Mouse (Mus musculus) urinary bladder, adult 2 months (tissue): ENCODE measurements around the gene Taf1a. TPM values are rescaled to one million over a fixed set of nuclear protein-coding genes. Genes with fewer than 3 reads are reported as not detected.
"Not testable (repeated sequence)": the region's sequence is repeated elsewhere in the genome, so short reads cannot be mapped to it uniquely, and the experiment has no call there.

Experiments used
- DNase-seq: peaks from one replicate; pipeline ENCODE4 v3.0.0; 2022; ENCODE audit warnings: low spot score
- polyA plus RNA-seq: library from polyadenylated mRNA; depleted of rRNA; stranded (reverse); fragments of >200 nt; gene quantifications from 2 replicates; pipeline ENCODE4 v1.2.3, GENCODE M21; 2012; rRNA removed

Gene Taf1a
- polyA plus RNA-seq = 32.8 and 43.1 TPM in 2 replicates

DNA sequence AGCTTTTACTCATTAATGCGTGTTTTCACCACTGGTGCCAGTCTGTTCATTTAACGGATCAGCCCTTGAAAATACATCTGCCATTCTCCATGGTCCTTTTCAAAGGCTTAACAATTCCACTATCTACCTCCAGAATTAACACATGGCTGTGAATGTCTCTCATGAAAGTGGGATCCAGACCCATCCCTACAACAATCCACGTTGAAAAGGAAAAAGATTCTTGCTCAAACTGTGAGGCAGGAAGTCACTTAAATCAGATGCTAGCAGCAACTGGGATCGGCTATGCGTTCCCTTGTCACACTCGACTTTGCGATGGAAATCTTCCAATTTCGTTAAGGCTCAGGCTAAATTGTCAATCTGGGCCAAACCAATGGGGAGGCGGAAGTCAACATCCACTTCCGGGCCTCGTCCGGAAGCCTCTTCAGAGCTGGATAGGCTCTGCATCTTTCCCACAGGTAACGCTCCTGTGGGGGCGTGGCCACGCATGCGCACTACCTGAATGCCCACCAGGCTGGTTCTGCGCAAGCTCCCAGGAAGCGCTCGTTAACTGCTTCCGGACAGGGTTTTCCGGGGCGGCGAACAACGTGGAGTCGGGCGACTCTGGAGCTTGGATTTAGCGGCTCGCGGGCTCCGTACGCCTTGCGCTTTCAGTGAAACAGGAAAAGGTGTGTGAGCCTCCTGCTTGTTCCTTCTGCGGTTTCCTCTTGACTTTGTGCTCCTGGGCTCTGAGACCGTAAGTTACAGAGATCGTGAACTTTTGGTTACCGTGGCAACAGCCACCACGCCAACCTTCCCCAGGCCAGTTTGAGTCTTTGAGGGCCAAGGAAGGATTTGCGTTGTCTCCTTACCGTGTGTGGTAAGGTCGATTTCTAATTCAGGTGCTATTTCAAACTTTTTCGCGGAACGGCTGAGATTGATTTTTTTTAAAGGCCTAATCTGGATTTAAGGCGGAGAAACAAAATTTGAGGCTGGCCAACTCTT, at the start of gene Taf1a:
Gene Taf1a (plus strand): TSS at position 556 of the 981 bp plus-strand sequence.
- peak; percentile 79 for DNase-seq

DNA sequence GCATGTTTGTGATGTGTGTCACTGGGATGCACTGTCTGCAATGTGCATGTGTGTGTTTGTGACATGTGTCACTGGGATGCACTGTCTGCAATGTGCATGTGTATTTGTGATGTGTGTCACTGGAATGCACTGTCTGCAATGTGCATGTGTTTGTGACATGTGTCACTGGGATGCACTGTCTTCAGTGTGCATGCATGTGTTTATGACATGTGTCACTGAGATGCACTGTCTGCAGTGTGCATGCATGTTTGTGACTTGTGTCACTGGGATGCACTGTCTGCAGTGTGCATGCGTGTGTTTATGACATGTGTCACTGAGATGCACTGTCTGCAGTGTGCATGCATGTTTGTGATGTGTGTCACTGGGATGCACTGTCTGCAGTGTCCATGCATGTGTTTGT, 45.9 kb upstream of the Taf1a start:
- DNase-seq = not testable (repeated sequence)

DNA sequence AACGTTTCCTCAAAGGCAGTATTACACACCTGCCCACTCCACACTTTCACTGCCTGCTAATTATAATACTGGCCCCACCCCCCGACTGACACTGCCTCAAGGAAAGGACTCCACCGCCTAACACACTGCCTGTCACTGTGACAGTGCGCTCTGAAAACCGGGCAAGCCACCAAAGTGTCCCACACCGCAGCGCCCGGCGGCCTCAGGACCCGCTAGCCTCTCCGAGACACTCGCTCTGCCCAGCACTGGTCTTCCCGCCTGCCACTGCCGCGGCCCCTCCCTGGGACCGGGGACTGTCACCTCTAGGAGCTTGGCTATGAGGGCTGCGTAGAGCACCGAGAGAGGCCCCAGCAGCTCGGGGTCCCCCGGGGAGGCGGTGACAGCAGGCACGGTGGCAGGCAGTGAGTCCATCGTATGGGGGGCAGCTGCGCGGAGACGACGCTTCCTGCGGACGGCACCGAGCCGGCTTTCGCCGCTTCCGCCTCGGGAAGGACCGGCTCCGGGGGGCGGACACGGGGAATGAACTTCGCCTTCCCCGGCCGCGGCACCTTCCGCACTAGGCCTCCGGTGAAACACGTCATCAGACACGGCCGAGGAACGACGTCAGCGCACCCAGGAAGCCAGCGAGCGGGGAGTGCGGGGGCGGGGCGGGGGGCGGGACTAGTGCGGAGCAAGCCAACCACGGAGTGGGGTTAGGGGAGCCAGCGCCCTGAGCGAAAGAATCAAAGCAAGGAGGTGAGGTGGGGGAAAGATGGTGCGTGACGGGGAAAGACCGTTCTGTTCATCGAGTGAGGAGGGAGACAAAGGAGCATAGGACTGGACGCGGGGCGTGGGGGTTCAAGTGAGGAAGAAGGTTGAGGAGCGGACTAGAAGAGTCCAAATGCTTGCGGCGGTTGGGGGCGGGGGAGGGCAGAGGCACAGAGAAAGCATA, 43.6 kb upstream of the Taf1a start:
- peak; percentile 78 for DNase-seq

DNA sequence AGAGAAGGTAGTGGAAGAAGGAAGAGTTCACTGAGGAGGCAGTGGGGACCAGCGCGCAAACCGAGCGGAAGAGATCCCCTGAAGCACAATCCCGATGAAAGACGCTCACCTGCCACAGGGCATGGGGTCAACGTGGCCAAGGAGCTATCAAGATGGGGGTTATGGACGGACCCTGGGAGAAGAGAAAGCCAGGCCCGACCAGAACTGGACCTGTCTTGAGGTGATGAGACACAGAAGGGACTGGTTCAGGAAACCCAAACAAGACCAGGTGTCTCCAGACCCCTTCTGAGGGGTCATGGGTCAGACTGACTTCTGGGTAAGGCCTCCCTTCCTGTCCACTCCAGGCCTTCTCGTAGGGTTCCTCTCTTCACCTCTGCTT, 43.0 kb upstream of the Taf1a start:
- DNase-seq = no peak

DNA sequence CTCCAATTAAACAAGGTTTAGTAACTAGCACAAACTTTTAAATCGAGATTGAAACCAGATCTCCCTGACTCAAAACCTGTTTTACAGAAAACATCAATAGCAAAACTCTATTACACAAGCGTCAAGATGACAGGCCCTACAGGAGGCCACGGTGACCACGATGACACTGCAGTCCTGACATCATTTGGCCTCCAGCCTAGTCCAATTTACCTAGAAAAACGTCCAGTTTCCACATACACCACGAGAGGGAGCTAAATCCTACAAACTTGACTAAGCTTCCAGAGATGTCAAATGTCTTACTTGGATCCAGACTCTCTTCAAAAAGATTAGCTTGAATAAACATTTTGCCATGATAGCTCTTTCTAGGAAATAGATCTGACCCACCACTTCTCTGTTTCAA, 38.9 kb upstream of the Taf1a start:
- no peak for DNase-seq

DNA sequence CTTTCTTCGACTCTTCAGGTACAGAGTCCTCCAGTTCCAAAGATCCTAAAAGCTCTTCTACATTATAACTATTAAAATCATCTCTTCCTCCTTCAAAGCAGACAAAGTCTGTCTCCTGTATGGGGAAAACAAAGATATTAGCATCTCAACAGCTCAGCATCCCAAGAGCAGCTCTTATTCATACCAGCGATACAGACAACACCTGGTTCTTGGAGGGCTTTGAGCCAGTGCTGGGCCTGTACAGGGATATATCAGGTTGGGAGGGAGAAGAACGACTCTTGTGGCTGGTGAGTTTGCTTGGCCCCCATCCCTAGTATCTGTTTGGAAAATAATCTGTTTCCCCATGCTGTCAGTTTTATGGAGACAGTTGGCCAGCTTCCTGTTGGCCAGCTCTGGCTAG, 29.9 kb upstream of the Taf1a start:
- no peak for DNase-seq

DNA sequence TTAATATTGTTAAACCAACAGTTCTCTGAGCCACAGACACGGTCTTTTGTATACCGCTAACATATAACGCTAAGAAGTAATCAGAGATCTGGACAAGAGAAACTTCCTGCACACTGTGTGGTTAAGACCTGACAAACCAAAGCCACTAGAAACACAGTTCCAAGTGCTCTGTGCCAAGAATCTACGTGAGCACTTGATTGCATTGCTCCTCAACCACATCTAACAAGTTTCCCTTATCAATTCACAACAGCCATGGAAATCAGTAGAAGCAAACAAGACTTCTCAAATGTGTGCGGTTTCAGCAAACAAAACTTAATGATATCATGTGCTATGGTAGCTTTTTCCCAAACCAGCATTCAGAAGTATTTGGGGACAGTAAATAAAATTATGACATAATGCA, 26.5 kb upstream of the Taf1a start:
- DNase-seq = no peak

DNA sequence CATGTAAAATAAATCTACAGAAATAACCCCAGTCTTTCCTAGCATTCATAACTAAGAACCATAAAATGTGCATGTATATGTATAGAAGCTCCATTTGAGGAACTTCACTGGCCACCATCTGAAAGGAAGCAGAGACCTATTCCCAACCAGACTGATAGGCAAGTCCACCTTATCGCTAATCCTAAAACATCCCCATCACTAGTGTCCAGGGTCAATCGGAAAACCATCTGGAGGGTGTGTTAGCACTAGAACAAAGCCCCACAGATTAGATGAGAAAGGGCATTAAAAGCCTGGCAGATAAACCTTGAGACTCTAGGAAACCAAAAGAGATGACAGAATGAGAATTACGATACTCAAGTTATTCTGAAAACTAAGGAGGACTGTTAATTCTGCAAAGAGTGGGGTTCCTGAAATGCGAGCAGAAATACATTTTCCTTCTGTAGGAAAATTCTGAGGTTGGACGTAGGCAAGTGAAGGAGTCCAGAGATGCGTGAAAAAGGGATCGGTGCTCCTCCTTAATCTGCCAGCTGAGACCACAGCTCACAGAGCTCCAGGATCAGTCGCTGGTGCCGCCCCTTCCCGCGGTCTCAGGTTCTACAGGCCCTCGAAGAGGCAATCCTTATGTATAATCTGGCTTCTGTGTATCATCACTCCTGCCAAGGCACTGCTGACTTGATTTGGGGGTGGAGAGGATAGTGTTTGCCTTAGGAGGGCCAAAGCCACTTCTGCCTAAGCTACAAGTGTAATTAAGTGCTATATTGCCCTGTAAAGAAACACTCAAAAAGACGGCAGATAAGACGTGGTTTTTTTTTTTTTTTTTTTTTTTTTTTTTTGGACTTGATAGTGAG, 25.8 kb upstream of the Taf1a start:
- no peak for DNase-seq

DNA sequence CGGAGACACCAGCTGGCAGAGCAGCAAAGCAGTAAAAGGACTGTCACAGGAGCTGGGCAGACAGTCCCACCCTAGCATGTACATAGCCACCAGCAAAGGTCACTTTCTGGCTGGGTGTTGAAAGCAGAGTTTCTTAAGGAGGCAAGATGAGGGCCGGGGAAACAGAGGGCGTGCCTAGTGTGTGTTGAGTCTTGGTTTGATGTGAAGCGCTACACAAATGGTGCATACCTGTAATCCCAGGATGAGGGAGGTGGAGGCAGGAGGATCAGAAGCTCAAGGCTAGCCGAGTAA, 25.3 kb upstream of the Taf1a start:
- DNase-seq = no peak

DNA sequence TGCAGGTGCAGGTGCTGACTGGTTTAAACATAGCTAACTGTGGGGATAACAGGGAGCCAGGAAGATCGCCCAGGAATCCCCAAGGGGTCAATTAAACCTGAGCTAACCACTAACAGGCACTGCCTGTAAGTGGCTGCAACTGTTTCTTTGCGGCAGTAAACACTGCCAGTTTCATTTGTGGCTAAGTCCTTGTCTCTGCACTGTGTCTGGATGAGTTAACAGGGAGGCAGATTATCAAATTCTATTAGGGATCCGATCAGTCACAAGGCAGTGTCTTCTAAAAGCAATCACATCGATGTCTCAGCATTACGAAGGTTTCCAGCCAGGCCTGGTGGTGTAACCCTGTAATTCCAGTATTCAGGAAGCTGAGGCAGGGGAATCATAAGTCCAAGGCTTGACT, 22.4 kb upstream of the Taf1a start:
- DNase-seq = no peak

DNA sequence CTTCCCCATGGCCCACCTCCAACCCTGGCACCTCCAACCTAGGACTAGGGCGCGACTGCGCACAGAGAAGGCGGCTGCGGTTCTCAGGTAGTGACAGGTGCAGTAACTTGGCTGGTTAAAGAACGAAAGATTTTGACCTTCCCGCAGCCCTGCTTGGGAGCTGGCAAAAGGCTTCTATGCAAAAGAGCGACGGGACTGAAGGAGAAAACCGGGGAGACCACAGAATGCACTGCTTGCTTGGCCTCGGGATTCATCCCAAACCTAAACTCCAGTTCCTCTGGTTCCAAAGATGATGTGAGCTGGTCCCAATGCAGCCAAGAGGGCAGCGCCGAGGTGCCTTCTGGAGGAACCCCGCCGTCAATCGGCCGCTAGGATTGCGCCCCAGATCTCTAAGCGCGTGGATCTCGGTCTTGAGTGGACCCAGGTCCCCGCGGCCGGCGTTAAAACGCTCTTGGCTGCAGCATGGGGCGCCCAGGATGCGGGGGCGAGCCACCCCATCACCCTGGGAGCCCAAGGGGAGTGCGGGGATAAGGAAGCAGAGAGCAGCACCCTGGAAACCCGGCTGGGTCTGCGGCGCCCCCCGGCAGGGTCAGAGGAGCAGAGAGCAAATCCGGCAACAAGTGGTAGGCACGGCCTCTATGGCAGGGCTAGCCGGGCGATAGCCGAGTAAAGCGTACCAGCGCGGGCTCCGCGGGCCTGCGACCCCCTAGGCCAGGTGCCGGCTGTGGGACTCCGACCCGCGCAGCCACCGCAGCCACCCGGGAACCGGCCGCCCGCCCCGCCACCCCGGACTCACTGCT, 20.0 kb upstream of the Taf1a start:
- no peak for DNase-seq

DNA sequence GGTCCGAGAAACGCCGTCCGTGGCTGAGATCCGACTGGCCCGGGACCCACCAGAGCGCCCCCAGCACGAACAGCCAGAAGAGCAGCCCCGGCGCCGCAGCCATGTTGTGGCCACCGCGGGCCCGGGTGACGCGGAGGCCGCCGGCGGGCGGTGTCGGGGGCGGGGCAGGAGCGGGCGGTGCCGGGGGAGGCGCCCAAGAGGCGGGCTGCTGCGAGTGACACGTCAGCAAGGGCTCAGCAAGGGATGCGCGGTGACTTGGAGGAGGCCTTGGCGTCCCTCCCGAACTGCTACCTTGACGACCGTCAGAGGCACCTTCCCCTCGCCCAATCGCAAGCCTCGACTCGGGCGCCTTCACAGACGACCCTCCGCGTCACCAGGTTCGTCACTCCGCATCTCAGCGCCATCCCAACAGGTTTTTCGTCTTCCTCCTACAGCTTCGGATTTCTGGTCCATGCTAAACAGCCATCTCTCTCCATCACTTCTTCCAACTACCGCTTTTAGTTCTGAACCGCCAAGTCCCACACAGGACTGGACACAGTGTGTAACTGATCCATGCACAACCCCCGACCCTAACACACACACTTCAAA, 19.3 kb upstream of the Taf1a start, which contains the start of gene Mia3:
Gene Mia3 (minus strand): TSS at position 127 of the 588 bp plus-strand sequence.
- DNase-seq = peak; percentile 86

DNA sequence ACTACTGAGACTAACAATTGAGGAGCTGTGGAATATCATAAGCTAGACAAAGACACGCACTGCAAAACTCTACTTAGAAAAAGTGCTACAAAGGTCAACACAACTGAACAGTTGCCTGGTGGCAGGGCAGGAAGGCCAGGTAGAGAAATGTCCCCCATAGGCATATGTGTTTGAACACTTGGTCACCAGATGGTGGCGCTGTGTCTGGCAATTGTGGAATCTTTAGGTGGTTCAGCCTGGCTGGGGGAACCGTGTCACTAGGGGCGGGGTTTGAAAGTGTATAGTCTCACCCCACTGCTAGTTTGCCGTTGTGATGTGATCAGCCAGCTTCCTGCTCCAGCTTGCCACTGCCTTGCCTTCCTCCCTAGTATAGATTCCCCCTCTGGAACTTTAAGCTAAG, 14.1 kb upstream of the Taf1a start:
- no peak for DNase-seq

DNA sequence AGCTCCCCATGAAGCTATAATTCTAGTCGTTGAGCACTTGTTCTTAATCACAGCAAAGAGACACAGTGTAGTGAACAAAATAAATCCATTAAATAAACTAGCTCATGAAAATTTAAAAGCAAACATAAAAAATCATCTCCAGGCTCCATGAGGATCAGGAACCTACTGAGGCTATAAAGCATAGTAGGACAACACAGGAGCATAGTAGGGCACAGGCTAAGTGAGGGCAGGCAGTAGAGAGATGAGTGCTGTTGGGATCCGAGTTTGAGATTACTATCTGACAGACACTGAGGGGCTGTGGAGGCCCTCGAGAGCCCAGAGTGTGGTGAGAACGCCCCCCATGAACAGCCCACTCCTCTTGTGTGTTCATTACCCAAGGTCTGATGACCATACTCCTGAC, 11.7 kb upstream of the Taf1a start:
- no peak for DNase-seq

DNA sequence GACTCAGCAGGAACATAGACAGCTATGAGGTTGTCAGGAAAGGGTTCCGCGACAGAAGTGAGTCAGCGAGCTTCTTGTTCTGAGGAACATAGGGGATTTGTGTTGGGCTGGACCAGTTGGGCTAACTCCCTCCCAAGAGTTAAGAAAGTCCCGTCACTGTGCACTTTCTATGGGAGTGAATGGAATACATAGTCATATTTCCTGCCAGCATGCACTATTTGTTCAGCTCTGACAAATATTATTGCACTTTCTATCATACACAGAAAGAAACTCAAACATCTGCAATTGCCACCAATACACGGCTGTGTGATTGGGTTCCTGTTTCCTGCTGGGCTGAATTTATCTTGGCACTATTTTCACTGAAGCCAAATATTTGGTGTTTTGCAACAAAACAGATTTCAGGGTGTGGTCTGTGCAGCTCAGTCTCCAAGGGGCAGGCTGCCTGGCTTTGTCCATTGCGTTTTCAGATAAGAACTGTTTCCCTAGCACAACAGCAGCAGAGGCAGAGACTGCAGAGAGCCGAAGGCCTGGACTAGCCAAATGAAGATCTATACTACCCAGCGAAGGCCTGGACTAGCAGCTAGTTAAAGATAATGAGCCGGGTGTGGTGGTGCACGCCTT, 10.3 kb upstream of the Taf1a start:
- DNase-seq = no peak

DNA sequence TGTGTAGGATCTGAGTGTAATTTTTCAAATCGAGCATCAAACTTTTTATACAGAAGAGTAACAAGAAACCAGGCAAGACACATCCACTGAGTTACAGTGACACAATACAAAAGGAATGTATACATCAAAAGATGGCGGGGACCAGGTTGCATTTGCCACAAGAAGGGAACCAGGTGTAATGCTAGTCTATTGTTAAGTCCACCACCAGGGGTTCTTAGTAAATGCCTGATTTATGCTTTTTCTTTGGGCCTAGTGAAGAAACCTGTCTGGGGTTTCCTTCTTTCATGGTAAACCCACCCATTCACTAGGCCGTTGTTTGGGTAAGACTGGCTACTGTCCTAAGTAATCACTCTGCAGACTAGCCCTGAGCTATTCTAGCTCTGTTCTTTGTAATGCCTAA, 9.4 kb upstream of the Taf1a start:
- DNase-seq = not testable (repeated sequence)

DNA sequence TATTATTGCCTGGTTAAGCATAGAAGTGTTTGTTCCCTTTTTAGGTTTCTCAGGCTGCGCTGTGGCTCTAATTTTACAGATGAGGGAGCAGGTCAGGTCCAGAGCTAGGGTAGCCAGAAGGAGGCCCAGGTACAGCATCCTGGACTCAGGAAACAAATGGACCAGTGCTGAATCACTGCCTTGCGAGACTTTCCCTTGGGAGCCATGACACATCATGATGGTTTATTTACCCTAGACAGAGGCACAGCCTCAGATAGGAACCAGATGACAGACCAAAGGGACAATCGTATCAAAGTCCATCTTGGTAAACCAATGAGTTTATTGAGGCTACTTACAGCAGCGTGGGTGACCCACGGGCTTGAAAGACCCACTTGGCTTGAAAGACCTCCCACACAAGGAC, 7.0 kb upstream of the Taf1a start:
- DNase-seq = no peak

DNA sequence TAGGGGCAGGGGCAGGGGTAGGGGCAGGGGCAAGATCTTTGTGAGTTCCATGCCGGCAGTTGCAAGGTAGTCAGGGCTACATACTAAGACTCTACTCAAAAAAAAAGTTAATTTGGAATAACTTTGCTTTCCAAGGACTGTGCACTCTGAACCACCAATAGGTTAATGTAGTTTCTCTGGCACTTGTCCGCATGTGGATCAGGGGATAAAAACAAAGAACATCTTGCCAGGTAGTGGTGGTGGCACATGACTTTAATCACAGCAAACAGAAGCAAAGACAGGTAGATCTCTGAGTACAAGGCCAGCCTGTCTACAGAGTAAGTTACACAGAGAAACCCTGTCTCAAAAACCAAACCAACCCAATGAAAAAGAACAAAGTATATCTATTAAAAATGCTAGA, 6.2 kb upstream of the Taf1a start:
- no peak for DNase-seq

DNA sequence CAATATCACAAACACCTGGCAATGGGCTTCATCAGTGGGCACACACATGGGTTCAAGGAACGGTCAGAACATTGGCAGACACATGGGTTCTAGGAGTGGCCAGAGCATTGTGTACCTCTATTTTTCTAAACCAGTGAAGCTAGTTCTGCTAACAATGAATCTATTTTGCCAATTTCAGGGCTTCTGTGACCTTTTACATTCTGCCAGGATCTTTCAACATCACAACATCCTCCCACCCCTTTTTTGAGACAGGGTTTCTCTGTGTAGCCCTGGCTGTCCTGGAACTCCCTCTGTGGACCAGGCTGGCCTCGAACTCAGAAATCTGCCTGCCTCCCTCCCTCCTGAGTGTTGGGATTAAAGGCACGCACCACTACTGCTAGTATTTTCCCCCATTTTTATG, 1.4 kb upstream of the Taf1a start:
- not testable (repeated sequence) for DNase-seq

DNA sequence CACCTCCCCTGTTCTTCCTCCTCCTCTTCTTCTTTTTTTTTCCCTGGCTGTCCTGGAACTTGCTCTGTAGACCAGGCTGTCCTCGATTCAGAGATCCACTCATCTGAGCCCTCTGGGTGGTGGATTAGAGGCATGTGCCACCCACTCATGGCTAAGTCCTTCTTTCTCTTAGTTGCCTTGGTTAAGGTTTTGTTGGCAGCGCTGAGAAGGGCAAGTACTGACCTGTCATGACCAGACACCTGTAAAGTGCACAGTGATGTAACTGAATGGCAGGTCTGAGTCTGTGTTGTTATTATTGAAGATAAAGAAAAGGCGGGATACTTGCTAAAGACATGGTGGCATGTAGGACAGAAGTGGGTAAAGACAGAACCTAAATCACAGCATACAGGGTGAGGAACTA, 14.6 kb downstream of the Taf1a start:
- DNase-seq = no peak
